Mouse (Mus musculus) stomach, adult 2 months (tissue): ENCODE measurements around the gene Gm5800. TPM values are rescaled to one million over a fixed set of nuclear protein-coding genes. Genes with fewer than 3 reads are reported as not detected.

ENCODE experiments used
- polyA plus RNA-seq: library from polyadenylated mRNA; depleted of rRNA; stranded (reverse); fragments of >200 nt; gene quantifications from 2 replicates; pipeline ENCODE4 v1.2.3, GENCODE M21; 2012; rRNA removed

The Gm5800 gene
- not detected in 2 replicates for polyA plus RNA-seq

GRCm38 (mm10) chr14:51717083-51717482 lies at the start of gene Gm5800:
TSS of gene Gm5800 (minus strand) at chr14:51717183.

GRCm38 (mm10) chr14:51695368-51695767 lies 21.6 kb downstream of the Gm5800 start, which contains the start of gene Gm17079:
TSS of gene Gm17079 (minus strand) at chr14:51695468.

Other genes starting within 250 kb of the Gm5800 start
- gene Gm5622, start 164.4 kb downstream of the Gm5800 start, polyA plus RNA-seq = not detected in 2 replicates
- not detected in 2 replicates for gene Gm17175, start 143.1 kb downstream of the Gm5800 start, polyA plus RNA-seq
- not detected in 2 replicates for gene Gm17174, start 125.0 kb downstream of the Gm5800 start, polyA plus RNA-seq
- gene Gm17078, start 105.9 kb downstream of the Gm5800 start, polyA plus RNA-seq = not detected in 2 replicates
- not detected in 2 replicates for gene Gm4181, start 81.5 kb downstream of the Gm5800 start, polyA plus RNA-seq
- gene Gm17079, start 21.7 kb downstream of the Gm5800 start, polyA plus RNA-seq = not detected in 2 replicates
- gene Ang4, start 56.4 kb upstream of the Gm5800 start, polyA plus RNA-seq = not detected in 2 replicates
- not detected in 2 replicates for gene AY358078, start 82.9 kb upstream of the Gm5800 start, polyA plus RNA-seq
- not detected in 2 replicates for gene Ear6, start 136.5 kb upstream of the Gm5800 start, polyA plus RNA-seq
- gene Mettl17, start 167.7 kb upstream of the Gm5800 start, polyA plus RNA-seq = 20.0 and 21.5 TPM in 2 replicates
- 0.32 and 0.52 TPM in 2 replicates for gene Slc39a2, start 175.7 kb upstream of the Gm5800 start, polyA plus RNA-seq
- 87.1 and 97.7 TPM in 2 replicates for gene Ndrg2, start 197.0 kb upstream of the Gm5800 start, polyA plus RNA-seq
- gene Tppp2, start 201.2 kb upstream of the Gm5800 start, polyA plus RNA-seq = not detected in 2 replicates
- 0.06 TPM in 1 of 2 replicates, not detected in the other for gene Rnase13, start 205.6 kb upstream of the Gm5800 start, polyA plus RNA-seq